8 mouse cellular contexts compared by ENCODE assay signal in the genomic region with DNA sequence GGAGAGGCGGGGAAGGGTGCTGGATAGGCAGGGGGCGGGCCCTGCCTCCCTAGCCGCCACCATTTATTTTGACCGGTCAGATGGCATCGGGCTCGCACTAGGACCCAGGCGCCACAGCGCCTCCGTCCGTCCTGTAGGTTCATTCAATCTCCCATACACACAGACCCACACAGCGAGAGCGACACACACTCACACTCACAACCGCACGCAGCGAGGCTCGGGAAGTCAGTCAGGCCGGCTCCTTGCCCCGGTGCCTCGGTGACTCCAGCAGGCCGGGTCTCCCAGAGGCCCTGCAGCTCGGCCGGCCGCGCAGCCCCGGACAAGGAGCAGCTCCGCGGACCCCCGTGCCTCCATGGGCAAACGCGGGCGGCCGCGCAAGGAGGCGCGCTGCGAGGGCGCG. TPM values are rescaled to one million over a fixed set of nuclear protein-coding genes. Genes with fewer than 3 reads are reported as not detected.
DNase-seq lines count a peak whose midpoint lies in the region; ATAC-seq lines count a peak whose summit lies in the region.

A gene (plus strand): TSS at position 171 of the 400 bp plus-strand sequence.

- H3K27me3 ChIP-seq in intestine, embryonic 15.5 days (replicated peaks), result no peaks in the 10 kb centered on the region

- H3K4me2 ChIP-seq in intestine, embryonic 15.5 days (replicated peaks), result peak within 1 kb of the TSS; percentile 91

- no peaks in the 10 kb centered on the region for H3K9me3 ChIP-seq in intestine, embryonic 15.5 days

- DNase-seq in adrenal gland, adult 8-10 months, result peak; percentile 75
- peak; percentile 86 for DNase-seq in embryo, embryonic 9.5 days (ENCODE audit: extremely low spot score)
- peak; percentile 64 to 72 for DNase-seq in gastrocnemius, postnatal 36 days
- DNase-seq in left cerebral cortex, postnatal 14 days (ENCODE audit: low spot score in 2 of 2), result peak; percentile 74 to 81
- DNase-seq in right cerebral cortex, adult 2 months (ENCODE audit: low spot score in 2 of 2), result peak; percentile 84 to 92
- DNase-seq in yolk sac, embryonic 10.5 days (ENCODE audit: low spot score), result peak; percentile 82

- peak within 1 kb of the TSS; percentile 95 for H3K27ac ChIP-seq in intestine, embryonic 15.5 days

- intact Hi-C loops in gastrocnemius, postnatal 36 days (cut with DNase I), result loop anchor here (2.0 to 10.0 kb wide), 4 partner anchors 18 to 276 kb away; a partner anchor contains a TSS
- intact Hi-C loops in left cerebral cortex, postnatal 14 days (cut with DNase I), result loop anchor here (2.0 to 10.0 kb wide), 4 partner anchors 54 to 276 kb away; a partner anchor contains a TSS

- peak within 1 kb of the TSS; percentile 95 for H3K4me3 ChIP-seq in intestine, embryonic 15.5 days (replicated peaks)

- H3K9ac ChIP-seq in intestine, embryonic 15.5 days, result peak within 1 kb of the TSS; percentile 90

- H3K4me1 ChIP-seq in intestine, embryonic 15.5 days (replicated peaks), result peaks cover 10% of the 10 kb centered on the region

- WGBS in intestine, embryonic 15.5 days, result under 1% methylated on average over 38 of the region's 38 CpGs

- no peaks in the 10 kb centered on the region for H3K36me3 ChIP-seq in intestine, embryonic 15.5 days

- ATAC-seq in intestine, embryonic 15.5 days, result peak; percentile 67
- ATAC-seq in megakaryocyte progenitor cell, adult 5-6 weeks (replicated peaks; ENCODE audit: poor library complexity), result peak; percentile 46

RNA-seq across cellular contexts. Expression of the gene that starts here (rescaled TPM):
- 10 to 100 TPM; 33.5 to 38.1 (median 34.5) TPM for total RNA-seq in adrenal gland, adult 8-10 months (2022)
- 10 to 100 TPM; 35.9 to 47.1 TPM for total RNA-seq in gastrocnemius, postnatal 36 days (2021)
- 34.0 and 34.5 TPM in 2 replicates for polyA plus RNA-seq in intestine, embryonic 15.5 days (2015; fragmentation: Nextera tagmentation; extraction: Ambion mirVana)
- total RNA-seq in left cerebral cortex, postnatal 14 days (2021), result 10 to 100 TPM; 80.7 to 83.7 TPM
- total RNA-seq in megakaryocyte progenitor cell, adult 5-6 weeks (2015), result 26.5 and 33.7 TPM in 2 replicates
- total RNA-seq in megakaryocyte progenitor cell, adult 5-6 weeks (2017), result 58.6 and 59.3 TPM in 2 replicates

Comparison
In these comparisons a context has a peak if more than half of its experiments do, and no peak if none do; other contexts are left out.
1. Peak in every context shown above with its lines: DNase-seq, ATAC-seq, H3K4me3 ChIP-seq and H3K27ac ChIP-seq.